Mouse (Mus musculus) small intestine, adult 2 months (tissue): ENCODE results near the gene Gm20388.

Source experiments
- CTCF ChIP-seq: fragments of 200-500 bp; IDR thresholded peaks from 2 replicates; pipeline ENCODE4 v1.5.1; 2012; ENCODE audit warnings: low read depth, mild to moderate bottlenecking, control low read depth, inconsistent platforms, low read length, moderate library complexity, mixed read lengths; ENCODE audit not compliant: insufficient replicate concordance, insufficient read length; ENCODE audit errors: extremely low read depth
- POLR2A ChIP-seq: fragments of 200-500 bp; IDR thresholded peaks from 2 replicates; pipeline ENCODE4 v1.6.1; 2012; ENCODE audit warnings: low read depth, mild to moderate bottlenecking, control low read depth, inconsistent platforms, low read length, moderate library complexity

DNA sequence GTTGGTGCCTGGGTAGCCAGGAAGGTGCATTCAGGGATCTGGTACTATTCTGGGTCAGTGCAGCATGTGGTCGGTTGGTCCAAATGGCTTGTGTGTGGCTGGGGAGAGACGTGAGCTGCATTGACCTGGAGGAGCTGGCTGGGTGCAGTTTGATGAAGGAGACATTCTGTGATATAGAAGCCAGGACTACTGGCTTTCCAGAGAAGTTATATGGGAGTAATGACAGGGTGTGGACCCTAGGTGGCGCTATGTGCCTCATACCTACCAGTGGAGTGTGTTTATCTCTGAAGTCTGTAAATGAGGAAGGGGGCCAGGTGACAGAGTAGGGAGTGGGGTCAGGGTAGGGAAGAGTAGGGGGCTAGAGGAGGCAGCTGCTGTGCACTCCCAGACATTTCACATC lies 1839.9 kb downstream of the Gm20388 start:
- no peak for TF ChIP-seq CTCF
- no peak for TF ChIP-seq POLR2A
